Mouse (Mus musculus): Measurements from ENCODE around the gene Ormdl3. TPM values are rescaled to one million over a fixed set of nuclear protein-coding genes. Genes with fewer than 3 reads are reported as not detected.

Gene Ormdl3
- polyA plus RNA-seq, 1 experiment from 2014 or later, result 72.2 TPM

DNA sequence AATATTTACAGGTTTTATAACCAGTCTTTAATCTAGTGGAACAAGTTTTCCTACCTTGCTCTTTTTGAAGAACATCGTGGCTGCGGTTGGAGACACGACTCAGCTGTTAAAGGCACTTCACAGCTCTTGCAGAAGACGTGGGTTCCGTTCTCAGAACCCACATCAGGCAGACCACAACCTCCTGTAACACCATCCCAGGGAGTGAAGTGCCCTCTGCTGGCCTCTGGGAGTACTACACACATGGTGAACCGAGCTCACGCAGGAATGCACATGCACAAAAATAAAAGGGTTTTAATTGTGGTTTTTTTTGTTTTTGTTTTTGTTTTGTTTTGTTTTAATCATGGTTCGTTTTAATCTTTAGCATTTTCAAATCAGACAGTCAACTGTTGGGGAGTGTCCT lies 18.8 kb downstream of the Ormdl3 start:
- Histone ChIP-seq H3K9ac (no peak overlapping the region), H3K36me3 (no peaks in the 10 kb centered on the region), H3K27me3 (replicated peaks) (no peaks in the 10 kb centered on the region), H3K4me2 (replicated peaks) (no peak overlapping the region), H3K4me1 (no peaks in the 10 kb centered on the region), H3K27ac (no peak overlapping the region), H3K4me3 (no peak overlapping the region), H3K9me3 (no peaks in the 10 kb centered on the region)
- ATAC-seq (ENCODE audit: low FRiP score, low read depth), result no peak
- 88% methylated on average over 8 of the region's 8 CpGs for WGBS

DNA sequence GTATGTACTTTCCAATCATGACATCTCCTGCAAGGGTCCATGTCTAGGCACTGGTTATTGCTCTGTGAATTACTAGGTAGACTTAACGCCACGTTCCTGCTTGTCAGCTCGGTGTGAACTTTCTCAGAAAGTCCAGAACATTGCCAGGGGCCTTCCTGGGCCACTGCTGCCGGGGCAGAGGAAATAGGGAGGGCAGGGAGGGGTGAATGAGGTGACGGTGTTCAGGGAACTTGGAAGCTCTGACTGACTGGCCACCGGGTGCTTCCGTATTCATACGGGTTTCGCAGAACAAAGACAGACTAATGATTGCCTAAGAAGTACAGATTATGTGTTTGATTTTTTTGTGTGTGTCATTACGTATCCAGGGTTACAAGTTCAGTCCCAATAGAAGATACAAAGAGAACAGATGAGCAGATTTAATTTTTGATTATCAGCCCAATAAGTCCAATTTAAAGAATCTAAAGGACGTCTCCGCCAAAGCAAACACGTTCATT lies 23.2 kb downstream of the Ormdl3 start:
- 74% methylated on average over 13 of the region's 13 CpGs for WGBS
- H3K9ac ChIP-seq, result no peak overlapping the region

DNA sequence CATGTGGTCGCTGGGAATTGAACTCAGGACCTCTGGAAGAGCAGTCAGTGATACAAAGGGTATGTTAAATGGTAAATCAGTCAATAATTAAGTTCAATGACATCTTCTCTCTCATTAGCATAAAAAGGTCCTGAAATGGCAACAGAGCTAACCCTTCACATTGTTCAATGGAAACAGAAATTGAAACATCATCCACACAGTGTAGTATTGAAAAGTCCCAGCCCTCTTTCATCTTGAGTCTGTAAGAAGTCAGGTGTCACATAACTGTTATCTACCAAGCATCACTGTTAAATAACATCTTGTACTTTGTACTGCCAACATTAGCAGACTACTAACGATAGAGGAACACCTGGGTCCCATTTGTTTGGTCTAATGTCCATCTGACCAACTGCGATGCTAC lies 24.1 kb downstream of the Ormdl3 start:
- Histone ChIP-seq H3K9me3 (no peaks in the 10 kb centered on the region), H3K36me3 (no peaks in the 10 kb centered on the region), H3K4me1 (no peaks in the 10 kb centered on the region), H3K27me3 (replicated peaks) (no peaks in the 10 kb centered on the region), H3K4me2 (replicated peaks) (no peak overlapping the region), H3K4me3 (no peak overlapping the region), H3K27ac (no peak overlapping the region), H3K9ac (no peak overlapping the region)
- no peak for ATAC-seq (ENCODE audit: low FRiP score, low read depth)
- WGBS, result 83% methylated on average over 3 of the region's 3 CpGs

More for the DNA sequence above, 23.2 kb downstream of the Ormdl3 start:
- no peak overlapping the region for H3K4me2 ChIP-seq (replicated peaks)
- no peaks in the 10 kb centered on the region for H3K27me3 ChIP-seq (replicated peaks)
- no peak overlapping the region for H3K27ac ChIP-seq
- no peaks in the 10 kb centered on the region for H3K9me3 ChIP-seq
- ATAC-seq (ENCODE audit: low FRiP score, low read depth), result no peak
- H3K4me1 ChIP-seq, result no peaks in the 10 kb centered on the region
- no peaks in the 10 kb centered on the region for H3K36me3 ChIP-seq
- no peak overlapping the region for H3K4me3 ChIP-seq

DNA sequence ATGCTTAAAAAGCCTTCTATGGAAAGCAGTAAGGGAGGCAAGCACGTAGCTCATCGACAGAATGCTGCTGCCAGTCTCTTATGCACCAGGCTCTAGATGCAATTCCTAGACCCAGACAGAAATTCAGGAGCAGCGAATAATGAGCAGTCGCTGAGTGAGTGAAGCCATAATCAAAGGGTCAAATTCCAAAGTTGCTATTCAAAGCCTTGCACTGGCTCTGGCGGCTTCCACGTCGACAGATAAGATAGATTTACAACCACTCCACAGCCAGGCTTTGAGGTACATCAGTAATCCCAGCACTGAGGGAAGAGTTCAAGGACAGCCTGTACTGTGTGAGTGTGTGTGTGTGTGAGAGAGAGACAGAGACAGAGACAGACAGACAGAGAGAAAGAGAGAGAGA lies 26.2 kb downstream of the Ormdl3 start:
- 36% methylated on average over 7 of the region's 7 CpGs for WGBS

DNA sequence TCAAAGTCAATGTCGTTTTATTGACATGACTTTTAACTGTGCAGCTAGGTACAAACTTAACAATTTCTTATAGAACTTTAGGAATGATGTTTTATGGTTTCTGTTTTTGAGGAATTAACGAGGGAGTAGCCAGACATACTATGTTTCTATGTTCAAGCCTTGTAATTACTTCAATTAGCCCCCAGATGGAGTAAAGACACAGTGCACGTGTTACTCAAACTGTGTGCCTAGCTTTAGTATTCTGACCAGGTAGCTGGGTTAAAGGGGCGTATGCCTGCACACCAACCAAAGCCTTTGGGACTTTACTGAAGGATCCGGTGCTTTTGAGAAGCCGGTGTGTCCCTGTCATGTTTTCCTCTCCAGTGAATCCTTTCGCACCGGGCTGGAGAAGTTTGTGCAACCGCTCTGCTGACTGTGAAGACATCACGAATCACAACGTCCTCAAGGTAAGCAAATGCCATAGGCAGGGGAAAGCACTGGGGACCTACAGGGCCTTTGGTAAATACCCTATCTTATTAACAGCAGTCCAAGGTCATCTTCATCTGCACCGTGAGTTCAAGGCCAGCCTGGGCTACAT lies 32.0 kb downstream of the Ormdl3 start:
- Histone ChIP-seq H3K4me3 (no peak overlapping the region), H3K9me3 (no peaks in the 10 kb centered on the region), H3K36me3 (no peaks in the 10 kb centered on the region), H3K27me3 (replicated peaks) (peaks cover 5% of the 10 kb centered on the region), H3K4me1 (0 out of 2 replicates have a peak, but pooled peaks cover 5% of the 10 kb centered on the region), H3K9ac (no peak overlapping the region), H3K27ac (no peak overlapping the region), H3K4me2 (replicated peaks) (no peak overlapping the region)
- ATAC-seq (ENCODE audit: low FRiP score, low read depth), result no peak
- WGBS, result 70% methylated on average over 12 of the region's 12 CpGs

More for the DNA sequence above, 26.2 kb downstream of the Ormdl3 start:
- H3K27ac ChIP-seq, result no peak overlapping the region
- H3K4me2 ChIP-seq (replicated peaks), result no peak overlapping the region
- no peaks in the 10 kb centered on the region for H3K4me1 ChIP-seq
- no peak overlapping the region for H3K9ac ChIP-seq
- H3K9me3 ChIP-seq, result no peaks in the 10 kb centered on the region
- no peak overlapping the region for H3K4me3 ChIP-seq
- no peaks in the 10 kb centered on the region for H3K27me3 ChIP-seq (replicated peaks)
- no peaks in the 10 kb centered on the region for H3K36me3 ChIP-seq
- no peak for ATAC-seq (ENCODE audit: low FRiP score, low read depth)

DNA sequence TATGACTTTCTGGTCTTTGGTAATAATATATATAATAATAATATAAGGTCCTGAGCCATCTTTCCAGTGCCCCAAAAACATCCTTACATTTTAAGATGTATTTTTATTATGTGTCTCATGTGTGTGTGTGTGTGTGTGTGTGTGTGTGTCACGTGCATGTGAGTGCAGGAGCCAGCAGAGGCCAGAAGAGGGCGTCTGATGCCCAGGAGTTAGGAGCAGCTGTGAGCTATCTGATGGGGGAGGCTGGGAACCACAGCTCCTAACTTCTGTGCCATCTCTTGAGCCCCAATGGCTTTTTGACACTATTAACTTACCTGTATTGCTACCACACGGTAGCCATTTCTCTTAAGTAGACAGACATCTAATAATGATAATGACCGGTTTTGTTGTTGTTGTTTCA lies 33.2 kb downstream of the Ormdl3 start:
- Histone ChIP-seq H3K4me1 (0 out of 2 replicates have a peak, but pooled peaks cover 5% of the 10 kb centered on the region), H3K9me3 (no peaks in the 10 kb centered on the region), H3K27me3 (replicated peaks) (peaks cover 17% of the 10 kb centered on the region), H3K4me3 (no peak overlapping the region), H3K9ac (no peak overlapping the region), H3K4me2 (replicated peaks) (no peak overlapping the region), H3K27ac (no peak overlapping the region), H3K36me3 (no peaks in the 10 kb centered on the region)
- ATAC-seq (ENCODE audit: low FRiP score, low read depth), result no peak
- 84% methylated on average over 4 of the region's 4 CpGs for WGBS

DNA sequence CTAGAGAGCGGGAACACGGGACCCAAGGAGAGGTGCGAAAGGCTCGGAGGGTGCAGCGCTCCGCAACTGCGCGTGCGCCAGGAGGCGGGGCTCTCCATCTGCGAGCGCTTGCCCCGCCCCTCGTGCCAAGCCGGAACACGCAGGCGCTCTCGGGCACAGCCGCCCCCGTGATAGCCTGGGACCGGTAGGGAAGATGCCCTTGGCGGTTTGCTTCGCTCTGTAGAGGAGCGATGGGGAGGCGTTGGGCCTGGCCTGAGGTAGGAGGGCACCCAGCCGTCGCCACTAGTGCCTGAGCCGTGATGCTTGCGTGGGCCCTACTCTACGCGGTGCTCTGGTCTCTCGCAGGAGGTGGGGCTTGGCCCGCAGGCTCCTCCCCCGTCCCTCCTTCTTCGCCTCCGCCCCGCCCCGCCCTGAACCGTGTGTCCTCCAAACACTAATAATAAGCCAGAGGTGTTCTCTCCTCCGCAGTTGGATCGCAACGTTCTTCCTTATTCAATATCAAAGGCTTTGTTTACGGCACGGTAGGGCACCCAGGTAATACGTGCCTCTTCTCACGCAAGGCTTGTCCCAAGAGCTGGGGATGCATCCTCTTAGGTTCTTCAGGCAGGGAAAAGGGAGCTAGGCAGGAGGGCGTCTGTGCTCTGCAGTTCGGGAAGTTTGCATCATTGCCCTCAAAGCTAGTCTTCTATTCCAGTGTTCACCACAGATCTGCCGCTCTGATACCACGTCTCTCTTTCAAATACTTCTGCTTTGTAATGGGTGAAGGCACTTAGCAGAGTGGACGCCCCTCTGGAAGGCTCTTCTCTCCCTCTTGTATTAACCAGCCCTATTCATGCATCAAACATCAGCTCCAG lies 36.0 kb downstream of the Ormdl3 start, which contains the start of gene Zpbp2:
TSS of gene Zpbp2 (plus strand) at position 123 of the 854 bp plus-strand sequence.
- H3K9me3 ChIP-seq, result no peaks in the 10 kb centered on the region
- WGBS, result under 1% methylated on average over 51 of the region's 51 CpGs
- peak within 1 kb of the TSS; percentile 63 for H3K4me2 ChIP-seq (replicated peaks)
- peak within 1 kb of the TSS; percentile 57; the same call in 1 of the 2 replicates for H3K27ac ChIP-seq
- peaks cover 43% of the 10 kb centered on the region for H3K27me3 ChIP-seq (replicated peaks)
- no peaks in the 10 kb centered on the region for H3K36me3 ChIP-seq
- peak within 1 kb of the TSS; percentile 53 for H3K9ac ChIP-seq
- H3K4me3 ChIP-seq, result peak within 1 kb of the TSS; percentile 63
- peak; percentile 98 for ATAC-seq (ENCODE audit: low FRiP score, low read depth)
- 0 out of 2 replicates have a peak, but pooled peaks cover 5% of the 10 kb centered on the region for H3K4me1 ChIP-seq

DNA sequence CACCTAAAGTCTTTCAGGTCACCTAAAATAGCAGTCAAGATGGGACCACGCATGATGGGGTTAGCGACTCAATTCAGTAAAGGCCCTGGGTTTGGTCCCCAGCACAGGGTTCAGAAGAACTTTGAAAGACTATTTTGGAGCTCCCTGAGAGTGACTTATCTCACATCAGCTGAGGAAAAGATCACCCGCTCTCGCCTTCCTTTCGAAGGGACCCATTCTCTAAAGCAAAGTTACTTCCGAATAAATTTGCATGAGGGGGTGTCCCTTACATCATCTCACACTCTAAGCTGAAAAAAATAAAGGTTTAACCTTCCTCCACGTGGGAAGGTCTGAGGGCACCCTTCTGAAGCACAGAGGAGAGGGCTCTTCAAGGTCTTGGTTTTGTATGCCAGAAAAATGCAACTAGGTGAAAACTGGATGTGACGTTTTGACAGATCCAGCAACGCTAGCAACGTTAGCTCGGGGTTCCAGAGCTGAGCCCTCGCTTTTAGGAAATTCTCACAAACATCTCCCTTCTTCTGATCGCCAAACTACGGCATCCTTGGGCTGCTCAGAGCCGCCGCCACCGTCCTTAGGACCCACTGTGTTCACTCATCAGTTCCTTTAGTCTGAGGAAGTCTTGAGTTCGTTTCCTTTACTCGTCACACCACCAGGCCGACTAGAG lies 36.7 kb downstream of the Ormdl3 start:
- Histone ChIP-seq H3K4me3 (peak overlapping the region; percentile 63), H3K4me1 (peaks cover 9% of the 10 kb centered on the region; the same call in 1 of the 2 replicates), H3K4me2 (replicated peaks) (peak overlapping the region; percentile 63), H3K36me3 (no peaks in the 10 kb centered on the region), H3K9me3 (no peaks in the 10 kb centered on the region), H3K27ac (no peak overlapping the region), H3K27me3 (replicated peaks) (peaks cover 51% of the 10 kb centered on the region), H3K9ac (peak overlapping the region; percentile 53; the same call in 1 of the 2 replicates)
- 20% methylated on average over 20 of the region's 20 CpGs for WGBS
- 0 out of 2 replicates have a peak, but pooled peaks have one; percentile 1 for ATAC-seq (ENCODE audit: low FRiP score, low read depth)

DNA sequence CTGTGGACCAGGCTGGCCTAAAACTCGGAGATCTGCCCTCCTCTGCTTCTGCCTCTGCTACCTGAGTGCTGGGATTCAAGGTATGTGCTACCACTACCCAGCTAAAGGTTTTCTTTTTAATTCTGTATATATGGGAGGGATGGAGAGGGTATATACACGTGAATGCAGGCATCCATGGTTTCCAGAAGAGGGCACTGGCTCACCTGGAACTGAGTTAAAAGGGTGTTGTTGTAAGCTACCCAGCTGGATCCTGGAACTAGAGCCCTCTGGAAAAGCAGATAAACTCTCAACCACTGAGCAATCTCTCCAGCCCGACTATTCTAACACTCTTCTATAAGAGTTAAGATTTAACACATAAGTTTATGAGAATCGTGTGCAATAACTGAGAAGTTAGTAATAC lies 37.8 kb downstream of the Ormdl3 start:
- Histone ChIP-seq H3K27ac (no peak overlapping the region), H3K27me3 (replicated peaks) (peaks cover 60% of the 10 kb centered on the region), H3K4me1 (peaks cover 12% of the 10 kb centered on the region; the same call in 1 of the 2 replicates), H3K9ac (no peak overlapping the region), H3K36me3 (no peaks in the 10 kb centered on the region), H3K4me2 (replicated peaks) (no peak overlapping the region), H3K4me3 (no peak overlapping the region), H3K9me3 (no peaks in the 10 kb centered on the region)
- no peak for ATAC-seq (ENCODE audit: low FRiP score, low read depth)
- WGBS, result 78% methylated on average over 4 of the region's 4 CpGs

DNA sequence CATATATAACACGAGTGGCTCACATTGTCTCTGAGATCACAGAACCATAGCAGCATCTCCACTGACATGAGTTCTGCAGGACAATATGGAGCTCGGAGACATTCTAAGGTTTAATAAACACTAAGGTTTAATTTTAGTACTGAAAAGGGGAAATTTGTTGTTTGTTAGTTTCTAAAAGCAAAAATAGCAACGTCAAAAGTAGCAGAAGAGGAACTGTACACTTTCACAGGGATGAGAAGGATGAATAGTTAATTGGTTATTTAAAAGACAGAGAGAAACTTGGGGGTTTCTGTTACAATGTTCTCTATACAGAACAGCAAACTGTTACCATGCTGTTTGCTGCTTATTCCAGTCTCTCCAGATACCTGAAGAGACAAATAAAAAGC lies 39.9 kb downstream of the Ormdl3 start:
- Histone ChIP-seq H3K4me1 (peaks cover 12% of the 10 kb centered on the region; the same call in 1 of the 2 replicates), H3K27ac (no peak overlapping the region), H3K36me3 (no peaks in the 10 kb centered on the region), H3K27me3 (replicated peaks) (peaks cover 72% of the 10 kb centered on the region), H3K4me3 (no peak overlapping the region), H3K9ac (no peak overlapping the region), H3K4me2 (replicated peaks) (no peak overlapping the region), H3K9me3 (no peaks in the 10 kb centered on the region)
- 64% methylated on average over 3 of the region's 3 CpGs for WGBS
- no peak for ATAC-seq (ENCODE audit: low FRiP score, low read depth)

DNA sequence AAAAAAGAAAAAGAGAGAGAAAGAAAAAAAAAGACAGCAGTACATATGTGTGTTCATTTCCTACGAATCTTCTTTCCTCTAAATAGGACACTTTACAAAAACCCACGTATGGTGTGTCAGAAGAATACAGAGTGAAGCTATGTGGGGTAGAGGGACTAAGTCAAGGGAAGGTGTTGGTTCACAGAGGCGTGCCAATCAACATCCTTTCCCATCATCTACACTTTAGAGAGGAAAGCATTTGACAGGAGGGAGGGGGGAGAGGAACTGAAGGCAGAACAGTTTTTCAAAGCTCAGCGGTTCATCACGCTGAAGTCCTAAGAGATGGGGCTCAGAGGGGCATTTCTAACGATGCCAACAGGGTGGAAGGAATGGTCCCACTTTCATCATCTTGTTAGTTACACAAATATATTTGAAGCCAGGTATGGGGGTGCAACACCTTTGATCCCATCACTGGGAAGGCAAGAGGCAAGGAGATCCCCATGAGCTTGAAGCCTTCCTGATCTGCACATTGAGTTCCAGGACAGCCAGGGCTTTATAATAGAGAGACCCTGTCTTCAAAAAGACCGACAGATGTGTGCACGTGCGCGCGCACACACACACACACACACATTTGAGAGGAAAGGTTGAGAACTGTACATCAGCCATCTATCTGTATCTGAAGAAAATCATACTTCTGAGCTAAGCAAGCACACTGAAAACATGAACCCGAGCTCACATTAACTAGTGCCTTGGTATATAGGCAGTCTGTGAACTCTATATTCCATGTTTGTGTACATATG lies 40.5 kb downstream of the Ormdl3 start:
- WGBS, result 45% methylated on average over 12 of the region's 12 CpGs
- no peak overlapping the region for H3K27ac ChIP-seq
- no peak overlapping the region for H3K4me2 ChIP-seq (replicated peaks)
- ATAC-seq (ENCODE audit: low FRiP score, low read depth), result no peak
- H3K27me3 ChIP-seq (replicated peaks), result peaks cover 75% of the 10 kb centered on the region
- no peak overlapping the region for H3K9ac ChIP-seq
- H3K9me3 ChIP-seq, result no peaks in the 10 kb centered on the region
- H3K4me1 ChIP-seq, result peaks cover 12% of the 10 kb centered on the region; the same call in 1 of the 2 replicates
- no peaks in the 10 kb centered on the region for H3K36me3 ChIP-seq
- H3K4me3 ChIP-seq, result no peak overlapping the region
